In genomic region chr15:81161571-81161970, GRCm38 (mm10) we compare ENCODE assay signal across 28 mouse cellular contexts.
"Had no signal": no experiment of that assay in that cellular context is flagged by ENCODE, and none has a peak within 500 bp of the region (broad histone marks: within the 10 kb centered on the region; RNA-seq: fewer than 3 reads in every experiment).

No protein-coding gene starts in this region.

- H3K9ac ChIP-seq: embryonic facial prominence, embryonic 12.5 days; embryonic facial prominence, embryonic 13.5 days; embryonic facial prominence, embryonic 15.5 days; forebrain, embryonic 12.5 days; forebrain, embryonic 13.5 days; forebrain, embryonic 15.5 days; forebrain, postnatal 0 days had no signal

- H3K4me1 ChIP-seq: forebrain, embryonic 10.5 days; forebrain, embryonic 12.5 days; forebrain, embryonic 13.5 days had no signal

- H3K4me3 ChIP-seq: embryonic facial prominence, embryonic 10.5 days; embryonic facial prominence, embryonic 12.5 days; embryonic facial prominence, embryonic 13.5 days; embryonic facial prominence, embryonic 15.5 days; erythroblast, embryonic 14.5 days; forebrain, embryonic 10.5 days; forebrain, embryonic 12.5 days; forebrain, embryonic 13.5 days; forebrain, embryonic 15.5 days; gastrocnemius, adult 2 months; heart, adult 2 months had no signal

- H3K36me3 ChIP-seq: embryonic facial prominence, embryonic 10.5 days; embryonic facial prominence, embryonic 12.5 days; embryonic facial prominence, embryonic 13.5 days; embryonic facial prominence, embryonic 15.5 days; forebrain, embryonic 10.5 days; forebrain, embryonic 12.5 days; forebrain, embryonic 15.5 days had no signal

- H3K27me3 ChIP-seq: embryonic facial prominence, embryonic 12.5 days; embryonic facial prominence, embryonic 13.5 days; embryonic facial prominence, embryonic 15.5 days; forebrain, embryonic 12.5 days; forebrain, embryonic 13.5 days; forebrain, embryonic 15.5 days had no signal

- ATAC-seq: forebrain, embryonic 13.5 days; forebrain, embryonic 14.5 days; forebrain, embryonic 15.5 days; forebrain, embryonic 16.5 days; forebrain, postnatal 0 days had no signal

- H3K27ac ChIP-seq: embryonic facial prominence, embryonic 10.5 days; embryonic facial prominence, embryonic 12.5 days; embryonic facial prominence, embryonic 13.5 days; embryonic facial prominence, embryonic 15.5 days; forebrain, embryonic 10.5 days; forebrain, embryonic 12.5 days; forebrain, embryonic 13.5 days; forebrain, embryonic 15.5 days; gastrocnemius, adult 2 months; heart, adult 2 months had no signal

- DNase-seq: cerebellum, adult 18-20 months; cerebellum, adult 2 months; cerebellum, adult 8-10 months; cerebellum, adult 9-10 months; cerebellum, adult 9-11 months; cerebellum, postnatal 10 days; cerebellum, postnatal 14 days; cerebellum, postnatal 25 days; cerebellum, postnatal 36 days; embryo, embryonic 11 days; forebrain, postnatal 0 days; gastrocnemius, adult 2 months; gastrocnemius, postnatal 10 days; gastrocnemius, postnatal 14 days; gastrocnemius, postnatal 25 days; gastrocnemius, postnatal 36 days; heart, adult 2 months had no signal

- H3K4me2 ChIP-seq: embryonic facial prominence, embryonic 12.5 days; embryonic facial prominence, embryonic 13.5 days; embryonic facial prominence, embryonic 15.5 days; forebrain, embryonic 12.5 days; forebrain, embryonic 13.5 days; forebrain, embryonic 15.5 days had no signal

- H3K9me3 ChIP-seq: embryonic facial prominence, embryonic 10.5 days; embryonic facial prominence, embryonic 12.5 days; embryonic facial prominence, embryonic 13.5 days; embryonic facial prominence, embryonic 15.5 days; forebrain, embryonic 10.5 days; forebrain, embryonic 12.5 days; forebrain, embryonic 13.5 days; forebrain, embryonic 15.5 days had no signal
